Mouse (Mus musculus) embryonic fibroblast, embryonic 13.5 days (primary cell): Measurements from ENCODE around the gene Romo1. TPM values are rescaled to one million over a fixed set of nuclear protein-coding genes. Genes with fewer than 3 reads are reported as not detected.
A peak's percentile ranks its signal among the peaks of the same experiment; 100 is the strongest.
"Not testable (repeated sequence)": the region's sequence is repeated elsewhere in the genome, so short reads cannot be mapped to it uniquely, and the experiment has no call there.

ENCODE experiments used
- H3K27ac ChIP-seq: 2 replicates; pipeline ENCODE4 v1.5.1; 2012; ENCODE audit warnings: low read length, control low read depth, inconsistent platforms; ENCODE audit not compliant: insufficient read depth
- H3K4me1 ChIP-seq: 2 replicates; pipeline ENCODE4 v1.6.1; 2011; ENCODE audit warnings: low read length; ENCODE audit not compliant: control insufficient read depth, insufficient read depth
- H3K4me3 ChIP-seq: 2 replicates; pipeline ENCODE4 v1.5.1; 2011; ENCODE audit warnings: mild to moderate bottlenecking, control low read depth, low read length; ENCODE audit not compliant: insufficient read depth
- CTCF ChIP-seq: IDR thresholded peaks from 2 replicates; pipeline ENCODE4 v1.5.1; 2011; ENCODE audit warnings: mild to moderate bottlenecking, control low read depth, low read length, moderate library complexity, borderline replicate concordance; ENCODE audit not compliant: insufficient read depth
- POLR2A ChIP-seq: IDR thresholded peaks from 2 replicates; pipeline ENCODE4 v1.6.1; 2011; ENCODE audit warnings: low read depth, mild to moderate bottlenecking, control low read depth, low read length, moderate library complexity
- polyA plus RNA-seq: library from polyadenylated mRNA; stranded (reverse); fragments of >200 nt; gene quantifications from 2 replicates; pipeline ENCODE4 v1.2.4, GENCODE M21; 2011; ENCODE audit warnings: low read depth; ENCODE audit not compliant: missing spikeins, insufficient read length

Romo1 gene
- polyA plus RNA-seq, 1 experiment: 185 TPM

DNA sequence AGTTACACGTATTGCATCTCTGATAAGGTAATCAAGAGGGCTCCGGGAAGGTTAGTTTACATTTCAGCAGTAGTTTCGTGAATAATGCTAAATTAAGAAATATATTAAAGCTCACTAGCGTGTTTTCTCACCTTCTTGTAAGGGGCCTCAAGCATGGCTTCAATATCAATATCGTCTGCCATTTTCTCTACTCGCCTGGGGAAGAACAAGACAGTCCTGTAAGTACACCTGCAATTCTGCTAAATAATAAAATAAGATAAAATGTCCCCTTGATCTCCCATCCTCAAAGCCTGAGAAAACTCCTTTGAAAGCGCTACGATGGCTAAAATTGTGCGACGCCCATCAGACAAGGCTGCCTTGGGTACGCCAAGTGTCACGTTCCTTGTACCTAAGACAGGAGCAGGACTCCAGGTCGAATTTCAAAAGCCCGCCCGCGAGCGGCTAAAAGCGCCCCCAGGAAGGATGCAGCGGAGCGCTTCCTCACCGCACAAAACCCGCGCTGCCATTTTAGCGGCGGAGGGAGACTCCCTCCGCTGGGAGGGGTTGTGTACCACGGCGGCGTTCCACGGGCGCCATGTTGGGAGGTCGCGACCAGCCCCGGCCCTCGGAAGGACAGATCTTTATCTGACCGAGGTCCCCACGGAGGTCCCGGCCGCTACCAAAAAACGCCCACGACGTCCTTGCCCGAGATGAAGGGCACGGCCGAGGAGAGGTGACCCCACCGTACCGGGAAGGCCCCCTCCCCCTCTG, 35.4 kb downstream of the Romo1 start:
- H3K4me3 ChIP-seq: peak overlapping the region; percentile 92
- 0 out of 2 replicates have a peak, but pooled peaks have one; percentile 44 for TF ChIP-seq POLR2A
- no peak for TF ChIP-seq CTCF
- H3K4me1 ChIP-seq: peaks cover 3% of the 10 kb centered on the region; the same call in 1 of the 2 replicates
- H3K27ac ChIP-seq: peak overlapping the region; percentile 89

- H3K27ac ChIP-seq: peak overlapping the region; percentile 89
- peaks cover 3% of the 10 kb centered on the region; the same call in 1 of the 2 replicates for H3K4me1 ChIP-seq
- H3K4me3 ChIP-seq: peak overlapping the region; percentile 92
- TF ChIP-seq CTCF: no peak
- TF ChIP-seq POLR2A: no peak
Measured at GRCm38 (mm10) chr2:156179796-156180093, 35.9 kb downstream of the Romo1 start.

DNA sequence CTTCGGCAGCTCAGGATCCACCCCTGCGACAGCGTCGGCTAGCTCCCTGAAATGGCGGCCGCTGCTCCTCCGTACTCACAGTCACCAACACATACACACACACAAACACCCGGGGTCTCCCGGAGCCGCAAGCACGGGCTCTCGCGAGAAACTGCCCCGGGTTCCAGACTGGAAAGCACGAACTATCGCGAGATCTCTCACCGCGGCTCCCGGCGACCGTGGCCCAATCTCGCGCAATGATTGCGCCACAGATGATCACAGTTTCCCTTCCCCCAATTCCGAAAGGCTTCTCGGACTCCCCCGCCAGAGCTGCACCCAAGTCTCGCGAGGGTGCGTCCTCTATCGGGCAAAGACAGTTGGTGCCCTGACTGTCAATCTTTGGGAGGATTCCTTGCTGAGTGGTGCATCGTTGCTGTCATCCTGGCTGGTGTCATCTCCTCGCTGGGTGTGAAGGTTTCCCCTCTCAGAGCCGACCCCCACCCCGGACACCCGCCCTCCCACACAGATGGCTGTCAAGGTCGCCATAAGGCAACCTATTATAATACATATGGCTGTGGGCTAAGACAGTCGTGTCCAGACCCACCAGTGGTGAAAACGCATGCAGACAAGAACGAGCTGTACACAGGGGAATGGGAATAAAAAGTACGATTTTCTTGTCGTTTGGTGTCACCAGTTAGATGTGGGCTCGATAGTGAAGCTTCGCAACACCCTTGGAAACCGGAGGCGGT, 36.4 kb downstream of the Romo1 start, which contains the start of gene Rbm39:
TSS of gene Rbm39 (minus strand) at position 145 of the 728 bp plus-strand sequence.
- Histone ChIP-seq H3K4me1 (peaks cover 3% of the 10 kb centered on the region; the same call in 1 of the 2 replicates), H3K27ac (peak within 1 kb of the TSS; percentile 90), H3K4me3 (peak within 1 kb of the TSS; percentile 92)
- TF ChIP-seq POLR2A (peak; percentile 83), CTCF (no peak)

DNA sequence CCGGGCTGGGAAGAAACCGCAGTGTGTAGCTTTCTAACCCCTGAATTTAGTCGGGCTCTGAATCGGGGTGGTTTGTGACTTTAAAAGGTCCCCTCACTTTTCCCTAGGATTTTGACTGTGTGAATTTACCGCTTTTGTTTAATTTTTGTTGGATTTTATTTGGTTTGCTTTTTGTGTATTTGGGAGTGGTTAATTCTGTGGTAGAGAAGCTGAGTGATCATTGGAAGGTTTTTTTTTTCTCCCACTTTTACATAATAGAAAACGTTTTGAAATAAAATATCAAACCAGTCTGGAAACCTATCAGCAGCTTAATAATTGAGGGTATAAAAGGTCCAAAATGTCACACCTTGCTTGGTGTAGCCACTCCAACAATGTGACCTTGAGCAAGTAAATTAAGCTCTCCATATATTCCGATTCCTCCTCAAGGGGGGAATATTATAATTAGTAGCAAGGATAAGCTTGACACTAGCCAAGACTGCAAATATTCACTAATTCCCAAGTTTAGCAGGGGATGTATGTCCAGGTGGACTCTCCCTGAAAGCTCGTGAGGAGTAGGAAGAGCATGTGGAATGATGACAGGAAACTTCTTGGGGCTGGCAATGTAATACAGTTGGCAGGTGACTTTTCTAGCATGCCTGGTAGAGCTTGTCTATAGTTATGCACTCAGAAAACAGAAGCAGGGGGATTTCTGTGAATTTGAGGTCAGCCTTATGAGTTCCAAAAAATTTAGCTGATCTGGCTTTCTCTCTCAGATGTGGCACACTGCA, 37.2 kb downstream of the Romo1 start:
- peak overlapping the region; percentile 50 for H3K4me3 ChIP-seq
- H3K27ac ChIP-seq: peak overlapping the region; percentile 90
- H3K4me1 ChIP-seq: peaks cover 3% of the 10 kb centered on the region; the same call in 1 of the 2 replicates
- no peak for TF ChIP-seq POLR2A
- no peak for TF ChIP-seq CTCF

- Histone ChIP-seq H3K4me3 (no peak overlapping the region), H3K27ac (no peak overlapping the region), H3K4me1 (peaks cover 3% of the 10 kb centered on the region; the same call in 1 of the 2 replicates)
- TF ChIP-seq CTCF: no peak
- no peak for TF ChIP-seq POLR2A
Measured at GRCm38 (mm10) chr2:156181592-156181991, 37.8 kb downstream of the Romo1 start.

DNA sequence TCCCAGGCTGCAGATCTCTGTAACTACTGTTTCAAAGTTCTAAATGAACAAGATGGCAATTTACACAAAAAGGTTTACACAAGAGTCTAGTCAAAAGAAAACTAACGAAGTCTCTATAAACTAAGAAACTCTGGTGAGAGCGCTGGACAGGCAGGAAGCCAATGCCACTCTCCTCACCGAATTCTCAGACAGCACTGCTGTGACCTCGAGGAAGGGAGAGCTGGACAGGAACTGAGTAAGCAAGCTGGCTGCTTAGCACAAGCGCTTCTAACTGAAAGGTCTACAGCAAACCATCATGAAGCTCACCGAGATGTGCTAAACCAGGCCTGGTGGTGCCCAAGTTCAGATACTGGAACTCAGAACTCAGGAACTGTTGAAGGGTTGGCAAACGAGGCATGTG, 45.4 kb downstream of the Romo1 start:
- H3K4me1 ChIP-seq, H3K4me3 ChIP-seq, H3K27ac ChIP-seq: not testable (repeated sequence)

DNA sequence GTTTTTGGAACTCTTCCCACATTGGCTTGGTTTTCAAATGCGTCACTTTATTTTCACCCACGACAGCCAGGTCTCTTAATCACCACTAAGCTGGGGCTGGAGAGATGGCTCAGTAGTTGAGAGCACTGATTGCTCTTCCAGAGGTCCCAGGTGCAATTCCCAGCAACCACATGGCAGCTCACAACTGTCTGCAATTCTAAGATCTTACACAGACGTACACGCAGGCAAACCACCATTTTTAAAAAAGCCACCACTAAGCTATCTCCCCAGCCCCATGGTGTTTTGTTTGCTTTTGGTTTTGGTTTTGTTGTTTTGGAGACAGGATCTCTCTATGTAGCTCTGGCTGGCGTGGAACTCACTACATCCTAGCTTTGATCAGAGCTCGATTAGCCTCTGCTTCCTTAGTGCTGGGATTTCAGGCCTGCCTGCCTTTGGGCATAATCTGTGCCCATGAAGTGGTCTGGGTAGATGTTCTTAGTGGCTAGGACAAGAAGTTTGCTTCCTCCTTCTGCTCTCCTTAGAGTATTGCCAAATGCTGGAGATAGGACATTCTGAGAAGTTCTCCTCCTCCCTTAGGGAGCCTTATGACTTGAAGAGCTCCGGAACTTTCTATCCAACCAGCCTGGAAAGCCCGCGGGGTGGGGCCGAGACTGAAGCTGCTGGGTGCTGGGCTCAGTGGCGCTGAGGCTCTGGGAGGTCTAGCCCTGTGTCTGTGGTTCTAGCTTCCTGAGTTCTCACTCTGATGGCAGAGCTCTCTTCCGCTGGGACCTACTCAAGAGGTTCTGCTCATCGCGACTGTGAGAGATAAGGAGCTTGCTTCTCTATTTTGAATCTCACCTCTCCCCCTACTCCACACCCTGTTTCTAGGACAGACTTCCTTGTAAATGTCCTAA, 46.4 kb downstream of the Romo1 start:
- no peak overlapping the region for H3K27ac ChIP-seq
- TF ChIP-seq POLR2A (no peak), CTCF (no peak)
- no peaks in the 10 kb centered on the region for H3K4me1 ChIP-seq
- H3K4me3 ChIP-seq: no peak overlapping the region

GRCm38 (mm10) chr2:156191540-156191939, 47.7 kb downstream of the Romo1 start:
- Histone ChIP-seq H3K4me1 (no peaks in the 10 kb centered on the region), H3K4me3 (no peak overlapping the region), H3K27ac (no peak overlapping the region)
- no peak for TF ChIP-seq POLR2A
- no peak for TF ChIP-seq CTCF

DNA sequence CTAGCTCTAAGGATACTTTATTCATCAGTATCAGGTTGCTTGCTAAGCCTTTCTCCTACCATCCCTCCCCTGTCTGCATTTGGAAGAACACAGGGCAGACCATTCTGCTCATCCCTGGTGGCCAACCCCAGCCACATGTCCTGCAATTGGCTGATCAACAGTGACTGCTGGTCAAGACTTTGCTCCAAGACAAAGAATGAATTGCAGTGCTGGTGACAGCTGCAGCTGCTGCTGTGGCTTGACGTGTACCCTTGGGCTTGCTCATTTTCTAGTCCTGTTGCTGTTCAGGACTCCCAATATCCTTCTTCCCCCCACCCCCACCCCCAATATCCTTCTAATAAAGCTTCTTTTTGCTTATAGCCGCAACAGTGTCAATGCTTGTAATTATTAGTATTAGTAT, 48.2 kb downstream of the Romo1 start:
- H3K27ac ChIP-seq: no peak overlapping the region
- no peak for TF ChIP-seq CTCF
- TF ChIP-seq POLR2A: no peak
- H3K4me1 ChIP-seq: no peaks in the 10 kb centered on the region
- no peak overlapping the region for H3K4me3 ChIP-seq
